Mouse (Mus musculus): ENCODE results near the gene Stam2.
A peak's percentile ranks its signal among the peaks of the same experiment; 100 is the strongest.

Stam2 gene

DNA sequence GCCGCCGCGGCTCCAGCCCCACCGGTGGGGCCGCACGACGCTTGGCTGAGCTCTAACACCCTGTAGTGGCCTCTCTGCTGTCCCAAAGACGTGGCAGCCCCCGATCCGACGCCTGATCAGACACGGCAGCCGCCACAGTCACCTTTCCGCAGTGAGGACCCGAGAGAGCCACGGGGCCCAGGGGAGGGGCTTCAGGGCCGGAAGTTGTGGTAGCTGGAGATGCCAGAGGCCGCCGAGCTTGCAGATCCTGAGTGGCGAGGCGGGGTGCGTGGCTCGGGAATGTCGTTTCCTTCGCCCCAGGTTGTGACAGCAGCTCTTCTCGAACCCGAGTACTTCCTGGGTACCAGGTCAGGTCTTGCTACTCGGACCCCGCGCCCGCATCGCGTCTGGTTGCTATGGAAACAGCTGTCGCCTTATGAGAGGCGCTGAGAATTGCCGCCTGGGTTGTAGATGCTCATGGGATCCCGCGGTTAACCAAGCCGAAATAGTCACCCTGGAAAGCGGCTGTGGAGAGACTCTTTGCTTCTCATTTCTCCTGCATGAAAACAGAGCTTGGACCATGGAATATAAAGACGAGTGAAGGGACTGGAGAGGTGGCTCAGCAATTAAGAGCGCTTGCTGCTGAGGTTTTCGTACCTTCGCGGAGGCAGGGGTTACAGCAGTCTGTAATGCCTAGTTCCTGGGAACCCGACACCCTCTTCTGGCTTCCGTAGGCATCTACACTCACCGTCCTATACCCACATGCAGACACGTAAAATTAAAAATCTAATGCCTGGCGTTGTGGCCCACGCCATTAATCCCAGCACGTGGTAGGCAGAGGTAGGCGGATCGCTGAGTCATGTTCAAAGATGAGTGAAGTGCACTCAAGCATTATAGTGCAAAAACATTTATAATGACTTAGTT lies at the start of gene Stam2:
Gene Stam2 (minus strand): TSS at position 26 of the 903 bp plus-strand sequence.
- DNase-seq: peak; percentile 92 to 95

DNA sequence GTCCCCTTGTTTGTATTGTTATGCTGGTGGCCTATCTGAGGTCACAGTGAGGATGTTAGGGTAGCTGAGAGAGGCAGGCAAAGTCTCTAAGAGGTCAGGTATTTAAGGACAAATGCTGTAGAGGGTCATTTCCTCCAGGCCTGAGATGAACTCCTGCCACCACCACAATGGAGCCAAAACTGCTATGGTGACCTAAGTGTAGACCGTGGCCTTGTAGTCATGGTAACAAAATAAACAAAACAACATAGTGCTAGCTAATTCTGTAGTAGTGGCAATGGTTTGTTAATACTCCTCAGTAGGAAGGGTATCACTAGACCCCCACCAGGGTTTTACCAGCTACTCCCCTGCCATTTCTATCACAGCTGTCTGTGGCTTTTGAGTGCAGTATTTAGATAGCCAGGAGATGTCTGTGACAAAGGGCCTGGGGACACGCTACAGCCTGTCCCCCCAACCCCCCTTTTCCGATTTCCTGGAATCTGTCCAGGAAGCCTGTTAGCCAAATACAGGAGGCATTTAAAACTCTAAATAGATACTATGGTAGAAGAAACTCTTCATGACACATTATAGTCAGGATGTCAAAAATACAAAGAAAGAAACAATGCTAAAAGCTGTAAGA lies 43.1 kb upstream of the Stam2 start:
- DNase-seq: peak; percentile 11 to 31

DNA sequence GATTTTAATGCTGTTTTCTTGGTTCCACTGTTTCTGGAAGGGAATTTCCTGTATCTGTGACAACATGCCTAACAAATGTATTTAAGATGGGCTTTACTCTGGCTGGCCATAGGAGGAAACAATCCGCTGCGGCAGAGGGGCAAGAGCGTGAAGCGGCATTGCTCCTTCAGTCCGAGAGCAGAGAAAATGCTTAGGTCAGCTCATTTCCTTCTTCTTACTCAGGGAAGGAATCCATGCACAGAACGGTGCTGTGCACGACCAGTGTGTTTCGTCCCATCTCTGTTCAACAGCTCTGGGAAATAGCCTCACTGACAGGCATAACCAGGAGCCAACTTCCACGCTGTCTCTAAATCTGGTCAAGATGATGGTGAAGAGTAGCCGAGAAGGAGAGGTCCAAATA lies 37.9 kb upstream of the Stam2 start:
- no peak for DNase-seq

DNA sequence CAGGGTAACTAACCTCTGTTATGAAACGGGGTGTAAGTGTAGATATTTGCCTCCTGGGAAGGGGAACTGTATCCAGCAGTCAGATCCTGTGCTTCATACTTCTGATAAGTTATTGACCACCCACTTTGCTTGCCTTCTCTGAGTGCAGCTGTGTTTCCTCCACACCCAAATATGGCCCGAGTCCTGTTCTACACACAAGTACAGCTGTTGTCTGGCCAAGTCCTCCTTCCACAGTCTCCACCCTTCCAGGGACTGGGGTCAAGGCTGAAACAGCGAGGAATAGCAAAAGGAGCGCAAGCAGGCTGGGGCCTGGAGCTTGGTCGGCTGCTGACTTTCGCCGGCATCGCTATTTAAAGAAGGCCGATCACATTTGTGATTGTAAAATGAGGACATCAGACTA lies 37.3 kb upstream of the Stam2 start:
- DNase-seq: peak; percentile 4 to 18

DNA sequence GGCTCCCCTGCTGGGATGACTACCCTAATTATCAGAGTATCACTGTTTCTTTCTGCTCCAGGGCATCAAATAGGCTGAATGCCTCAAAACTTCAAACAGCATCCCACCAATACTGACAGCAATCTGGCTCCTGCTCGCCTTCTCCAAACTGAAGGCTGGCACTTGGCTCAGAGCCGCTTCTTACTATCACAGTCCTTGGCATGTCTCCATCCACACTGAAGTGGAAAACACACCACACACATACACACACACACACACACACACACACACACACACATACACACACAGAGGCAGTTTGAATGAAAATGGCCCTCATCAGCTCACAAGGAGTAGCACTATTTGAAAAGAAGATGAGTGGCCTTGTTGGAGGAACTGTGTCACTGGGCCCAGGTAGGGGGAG lies 35.8 kb upstream of the Stam2 start:
- no peak for DNase-seq

DNA sequence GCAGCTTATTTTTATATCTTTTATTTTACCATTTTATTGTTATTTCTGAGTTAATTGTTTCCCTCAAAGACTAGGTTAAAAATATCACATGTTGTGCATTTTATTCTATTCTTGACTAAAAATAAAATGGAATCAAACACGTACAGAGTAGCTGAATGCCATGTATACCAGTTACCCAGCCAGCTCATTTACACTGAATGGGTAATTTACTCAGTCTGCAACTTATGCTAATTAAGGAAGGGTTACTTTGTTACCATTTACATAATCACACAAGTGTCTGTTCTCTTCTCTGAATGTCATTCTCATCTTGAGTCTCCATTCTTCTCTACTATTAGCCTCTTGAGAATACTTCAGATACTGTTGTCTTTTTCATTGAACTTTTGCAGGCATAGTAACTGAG lies 32.3 kb upstream of the Stam2 start:
- no peak for DNase-seq

DNA sequence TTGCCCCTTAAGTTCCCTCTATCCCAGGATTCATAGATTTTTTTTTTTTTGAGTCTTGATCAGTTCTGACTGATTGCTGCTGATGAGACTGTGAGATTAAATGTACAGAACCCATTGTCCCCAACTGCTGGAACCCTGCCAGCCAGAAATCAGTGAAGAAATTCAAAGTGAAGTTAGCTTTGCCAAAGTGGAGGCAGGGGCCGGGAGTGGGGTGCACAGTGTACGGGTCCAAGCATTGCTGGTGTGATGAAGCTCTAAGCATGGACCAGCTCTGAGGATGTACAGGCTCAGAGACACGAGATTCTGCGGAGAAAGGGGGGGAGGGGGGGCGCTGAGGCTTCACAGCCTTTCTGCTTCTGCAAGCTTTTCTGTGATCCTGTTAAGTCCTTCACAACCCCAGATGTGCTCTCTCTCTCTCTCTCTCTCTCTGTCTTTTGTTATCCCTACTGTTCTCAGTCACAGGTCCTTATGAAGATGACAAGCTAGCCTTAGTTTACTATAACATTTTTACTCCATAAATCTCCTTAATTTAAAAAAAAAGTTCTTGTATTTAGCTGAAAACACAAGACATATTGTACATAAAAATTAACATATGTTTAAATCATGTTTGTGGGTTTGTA lies 30.8 kb upstream of the Stam2 start:
- DNase-seq: no peak

DNA sequence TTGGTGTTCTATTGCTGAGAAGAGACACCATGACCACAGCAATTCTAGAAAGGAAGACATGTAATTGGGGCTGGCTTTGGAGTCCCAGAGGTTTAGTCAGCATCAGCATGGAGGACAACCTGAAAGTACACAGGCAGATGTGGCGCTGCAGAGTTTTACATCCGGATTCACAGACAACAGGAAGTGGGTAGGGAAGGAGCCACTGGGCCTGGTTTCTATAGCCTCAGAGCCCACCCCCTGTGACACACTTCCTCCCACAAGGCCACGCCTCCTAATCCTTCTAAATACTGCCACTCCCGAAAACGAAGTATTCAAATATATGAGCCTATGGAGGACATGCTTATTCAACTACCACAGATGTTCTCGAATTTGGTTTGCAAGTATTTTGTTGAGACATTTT lies 23.0 kb upstream of the Stam2 start:
- DNase-seq: no peak

DNA sequence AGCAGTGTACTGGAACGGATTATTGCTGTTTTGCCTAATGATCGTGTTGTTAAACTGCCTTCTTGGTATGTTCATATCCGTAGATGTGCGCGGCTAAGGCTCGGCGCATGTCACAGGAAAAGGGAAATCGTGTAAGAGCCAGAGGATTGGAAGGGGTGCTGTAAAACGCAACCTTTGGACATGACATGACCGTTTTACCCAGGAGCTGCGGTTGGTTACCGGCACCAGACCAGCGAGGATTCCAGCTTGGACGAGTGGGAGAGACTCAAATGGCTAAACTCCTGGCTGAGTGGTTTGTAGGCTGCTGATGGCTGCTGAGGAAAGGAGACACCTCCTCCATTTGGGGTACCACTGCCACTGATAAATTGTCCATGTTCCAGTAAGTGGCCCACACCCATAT lies 21.8 kb upstream of the Stam2 start:
- DNase-seq: no peak

DNA sequence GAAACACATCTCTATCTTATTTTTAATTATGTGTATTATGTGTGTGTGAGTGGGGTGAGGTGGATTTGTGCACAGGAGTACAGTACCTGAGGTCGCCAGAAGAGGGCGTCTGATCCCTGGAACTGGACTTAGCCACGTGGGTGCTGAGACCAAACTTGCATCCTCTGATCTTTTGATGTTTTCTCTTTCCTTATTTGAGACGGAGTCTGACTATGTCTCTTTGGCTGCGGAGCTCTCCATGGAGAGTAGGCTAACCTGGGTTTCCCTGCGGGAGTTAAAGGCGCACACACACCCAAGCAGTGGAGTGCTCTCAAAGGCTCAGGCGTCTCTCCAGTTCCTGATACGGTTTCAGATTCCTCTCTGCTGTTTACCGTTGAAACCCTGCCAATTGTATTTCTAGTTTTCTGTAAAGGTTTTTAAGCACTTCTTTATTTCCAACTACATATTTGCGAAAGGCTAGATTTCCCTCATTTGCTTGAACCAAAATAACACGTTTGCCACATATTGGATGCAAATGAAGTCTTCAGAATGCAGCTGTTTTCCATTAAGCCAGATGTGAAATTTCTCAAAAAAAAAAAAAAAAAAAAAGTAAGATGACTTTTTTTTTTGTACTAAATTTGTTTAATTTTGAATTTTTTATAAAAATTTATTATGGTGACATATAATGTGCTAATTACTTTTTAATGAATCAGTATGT lies 21.1 kb upstream of the Stam2 start:
- peak; percentile 77 to 91 for DNase-seq

DNA sequence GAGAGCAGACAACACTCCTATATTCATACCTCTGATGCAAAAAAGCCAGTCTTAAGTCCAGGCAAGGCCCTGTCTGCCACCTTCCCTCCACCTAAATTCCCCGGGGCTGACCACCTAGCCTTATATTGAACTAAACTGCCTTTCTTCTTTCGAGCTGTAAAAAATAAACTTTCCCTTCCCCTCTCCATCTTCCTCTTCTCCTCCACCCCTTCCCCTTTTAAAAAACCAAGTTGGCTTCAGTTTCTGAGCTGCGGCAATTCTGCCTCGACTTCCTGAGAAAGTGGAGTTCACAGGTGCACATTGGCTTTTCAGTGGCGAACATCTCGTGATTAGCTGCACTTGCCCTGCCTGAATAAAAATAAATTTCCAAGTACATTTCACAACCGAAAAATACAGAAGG lies 20.4 kb upstream of the Stam2 start:
- DNase-seq: no peak

DNA sequence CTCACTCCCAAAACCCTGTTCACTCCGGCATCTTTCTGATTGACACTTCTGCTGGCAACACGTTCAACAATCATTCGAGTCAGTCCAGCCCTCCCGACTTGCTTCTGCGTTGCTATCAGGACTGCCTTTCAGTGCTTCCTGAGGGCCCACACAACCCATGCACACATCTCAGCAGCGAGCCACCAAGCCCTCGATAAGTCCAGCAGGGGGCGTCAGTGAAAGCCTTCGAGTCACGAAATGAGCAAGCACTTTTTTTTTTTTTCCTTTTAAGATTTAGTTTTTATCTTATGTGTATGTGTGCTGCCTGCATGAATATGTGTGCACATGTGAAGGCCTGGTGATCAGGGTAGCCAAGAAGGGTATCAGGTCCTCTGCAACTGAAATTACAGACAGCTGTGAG lies 16.5 kb upstream of the Stam2 start:
- DNase-seq: peak; percentile 42 to 80

DNA sequence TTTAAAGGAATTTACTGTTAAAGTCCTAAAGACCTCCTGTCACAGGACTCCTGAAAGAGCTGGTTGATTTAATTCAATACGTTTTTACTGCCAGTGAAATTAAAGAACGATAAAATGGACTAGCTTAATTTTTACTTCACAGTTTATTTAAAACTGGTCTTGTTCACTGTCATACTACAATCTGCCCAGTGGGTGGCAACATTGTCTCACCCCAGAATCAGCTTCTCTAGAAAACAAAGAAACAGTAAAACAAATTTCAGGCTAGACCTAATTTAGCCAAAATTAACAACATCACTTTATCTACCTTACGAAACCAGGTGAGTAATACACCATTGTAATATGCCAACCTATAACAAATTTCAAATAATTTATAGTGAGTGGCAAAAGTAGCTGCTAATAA lies 14.6 kb upstream of the Stam2 start:
- DNase-seq: peak; percentile 21 to 47

DNA sequence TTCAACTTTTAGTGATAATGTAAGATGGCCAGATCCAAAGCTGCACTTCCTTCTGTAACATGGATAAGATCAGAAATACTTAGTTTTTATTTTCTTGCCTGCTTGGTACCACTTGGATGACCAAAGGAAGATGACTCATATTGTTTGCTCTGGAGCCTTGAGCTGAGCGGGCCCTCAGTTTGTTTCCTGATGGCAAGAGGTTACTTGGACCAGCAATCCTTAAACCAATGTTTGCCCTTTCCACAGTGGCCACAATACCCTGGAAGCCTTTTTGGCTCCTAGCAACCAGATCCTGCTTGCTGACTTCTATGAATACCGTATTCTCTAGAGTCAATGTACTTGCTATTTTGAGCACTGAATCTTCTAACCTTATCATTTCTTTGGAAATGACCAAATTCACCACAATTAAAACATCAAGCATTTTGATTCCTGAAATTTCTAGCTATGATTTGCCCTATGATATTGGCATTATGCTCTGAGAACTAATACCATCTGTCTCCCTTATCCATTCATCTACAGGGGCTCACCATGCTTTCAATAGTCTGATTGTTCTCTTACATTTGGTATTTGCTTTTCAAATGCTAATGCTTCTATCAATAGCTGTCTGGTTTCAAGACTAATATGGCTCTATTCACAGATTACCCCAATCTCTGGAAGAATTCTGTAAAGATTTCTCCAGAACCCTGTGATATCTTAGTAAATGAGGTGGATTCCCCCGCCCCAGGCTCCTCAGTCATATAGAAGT lies 11.7 kb upstream of the Stam2 start:
- no peak for DNase-seq

DNA sequence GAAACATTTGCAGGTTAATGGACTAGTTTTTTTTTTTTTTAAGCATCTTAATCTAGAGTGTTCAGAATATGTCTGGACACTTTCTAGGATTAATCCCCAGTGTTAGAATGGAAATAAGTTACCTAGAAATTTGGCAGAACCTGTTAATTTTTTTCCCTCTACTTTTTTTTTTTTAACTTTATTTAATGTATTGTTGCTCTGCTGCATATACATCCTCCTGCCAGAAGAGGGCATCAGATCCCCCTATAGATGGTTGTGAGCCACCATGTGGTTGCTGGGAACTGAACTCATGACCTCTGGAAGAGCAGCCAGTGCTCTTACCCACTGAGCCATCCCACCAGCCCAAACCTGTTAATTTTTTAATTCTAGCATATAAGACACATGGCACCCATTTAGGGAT lies 2.0 kb upstream of the Stam2 start:
- DNase-seq: no peak

DNA sequence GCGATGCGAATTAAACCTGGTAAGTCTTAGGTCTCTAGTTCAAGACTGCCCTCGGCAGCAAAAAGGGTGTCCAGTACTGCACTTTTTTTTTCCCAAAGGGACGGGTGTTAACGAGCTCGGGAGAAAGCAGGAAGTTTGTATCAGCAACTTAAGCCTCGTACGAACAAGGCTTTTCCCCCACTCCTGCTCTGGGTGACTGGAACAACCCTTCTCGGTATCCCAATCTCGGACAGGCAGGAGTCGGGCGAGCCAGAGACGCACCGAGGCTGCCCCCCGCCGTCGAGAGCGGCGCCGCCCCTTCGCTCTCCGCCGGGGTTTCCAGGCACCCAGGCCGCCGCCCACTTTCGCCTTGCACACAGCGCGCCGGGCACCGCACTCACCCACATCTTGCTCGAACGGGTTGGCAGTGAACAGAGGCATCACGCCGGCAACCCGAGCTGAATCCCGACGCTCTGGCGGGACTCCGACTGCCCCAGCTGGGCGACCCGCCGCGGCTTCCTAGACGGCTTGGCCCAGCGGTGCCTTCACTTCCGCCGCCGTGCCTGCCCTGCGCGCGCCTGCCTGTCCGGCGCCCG lies 313 bp downstream of the Stam2 start:
- peak; percentile 65 to 85 for DNase-seq

DNA sequence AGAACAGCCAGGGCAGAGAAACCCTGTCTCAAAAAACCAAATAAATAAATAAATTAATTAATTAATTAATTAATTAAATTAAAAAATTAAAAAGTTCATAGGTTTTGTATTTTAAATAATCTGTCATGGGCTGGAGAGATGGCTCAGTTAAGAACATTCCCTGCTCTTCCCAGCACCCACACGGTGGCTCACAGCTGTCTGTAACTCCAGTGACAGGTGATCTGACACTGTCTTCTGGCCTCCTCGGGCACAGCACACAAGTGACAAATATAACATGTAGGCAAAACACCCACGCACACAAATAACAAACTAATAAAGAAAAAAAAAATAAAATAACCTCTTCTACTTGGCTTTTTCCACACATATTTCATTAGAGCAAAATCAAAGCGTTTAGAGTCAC lies 1.5 kb downstream of the Stam2 start:
- no peak for DNase-seq

DNA sequence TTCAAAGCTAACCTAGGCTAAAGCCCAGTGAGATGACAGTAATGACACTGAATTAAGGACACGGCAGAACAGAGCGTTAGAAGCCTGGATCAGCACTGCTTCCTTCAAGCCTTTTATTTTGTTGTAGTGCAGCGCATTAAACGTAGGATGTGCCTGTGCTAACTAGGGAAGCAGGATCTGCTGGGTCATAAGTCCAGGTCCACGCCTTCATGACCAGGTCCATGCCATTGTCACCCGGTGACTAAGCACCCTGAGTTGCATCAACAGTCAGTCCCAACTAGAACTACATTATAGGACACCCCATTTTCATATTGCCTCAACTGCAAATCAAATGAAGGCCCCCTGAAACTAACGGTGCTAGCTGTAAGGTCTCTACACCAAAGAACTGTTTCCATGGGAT lies 7.6 kb downstream of the Stam2 start:
- DNase-seq: no peak

DNA sequence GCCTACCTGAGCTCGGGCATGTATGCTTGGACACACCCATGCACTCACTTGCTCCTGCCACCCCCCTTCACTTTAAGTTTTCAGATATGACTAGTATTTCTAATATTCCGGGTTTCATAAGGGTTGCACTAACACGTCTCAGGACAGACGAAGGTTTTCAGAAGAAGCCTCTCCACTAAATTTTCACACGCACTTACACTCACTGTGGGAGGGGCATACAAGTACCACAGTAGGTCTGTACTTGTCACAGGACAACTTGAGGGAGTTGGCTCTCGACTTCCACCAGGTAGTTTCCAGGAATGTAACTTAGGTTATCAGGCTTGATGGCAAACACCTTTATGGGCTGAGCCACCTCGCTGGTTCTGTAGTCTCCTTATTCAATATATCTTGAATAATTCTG lies 8.4 kb downstream of the Stam2 start:
- DNase-seq: no peak

DNA sequence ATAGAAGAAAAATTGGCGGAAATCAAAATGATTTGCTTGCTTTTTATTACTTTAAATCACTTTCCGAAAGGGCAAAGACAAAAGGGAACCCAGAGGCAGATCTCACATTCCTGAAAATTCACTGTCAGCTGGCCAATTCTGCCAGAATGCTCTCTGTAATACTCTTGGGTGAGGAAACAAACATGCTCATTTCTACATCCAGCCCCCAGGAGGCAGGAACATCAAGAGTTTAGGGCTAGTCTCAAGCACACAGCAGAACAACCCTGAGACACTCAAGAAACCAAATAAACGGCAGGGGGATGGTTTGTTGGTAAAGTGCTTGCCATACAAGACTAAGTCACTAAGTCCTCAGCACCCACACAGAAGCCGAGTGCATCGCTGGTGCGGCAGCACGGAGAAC lies 9.5 kb downstream of the Stam2 start:
- DNase-seq: no peak

DNA sequence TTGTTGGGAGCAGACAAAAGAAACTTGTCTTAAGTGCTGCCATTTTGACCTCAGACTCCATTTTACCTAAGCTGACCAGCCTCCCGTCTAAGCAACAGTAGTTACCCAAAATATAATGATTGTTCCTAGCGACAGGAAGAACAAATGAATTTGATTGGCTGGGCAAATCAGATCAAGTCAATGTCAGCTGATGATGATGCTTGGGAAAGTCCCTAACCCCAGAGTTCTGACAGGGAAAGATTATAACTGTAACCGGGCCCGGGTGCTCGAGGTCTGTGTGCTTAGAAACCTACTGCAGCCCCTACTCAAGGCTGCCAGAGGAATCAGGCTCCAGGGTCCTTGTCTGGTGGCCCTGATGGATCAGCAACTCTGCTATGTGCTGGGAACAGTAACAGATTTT lies 10.1 kb downstream of the Stam2 start:
- no peak for DNase-seq

DNA sequence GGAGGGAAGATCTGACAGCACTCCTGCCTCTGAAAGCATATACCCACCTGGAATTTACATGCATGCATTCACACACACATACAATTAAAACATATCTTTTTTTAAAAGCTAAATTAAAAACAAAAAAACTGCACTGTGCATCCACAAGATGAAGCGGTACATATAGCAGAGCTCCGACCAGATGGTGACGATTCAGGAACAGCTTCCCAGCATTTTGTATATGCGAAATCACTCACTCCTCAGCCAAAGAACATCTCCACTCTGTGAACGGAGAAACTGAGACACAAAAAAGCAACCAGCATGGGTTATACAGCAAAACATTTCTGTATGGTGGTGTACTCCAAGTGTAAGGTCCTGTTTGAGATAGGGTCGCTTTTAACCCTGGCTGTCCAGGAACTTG lies 11.2 kb downstream of the Stam2 start:
- no peak for DNase-seq

Measured in kidney, postnatal 36 days (tissue).